In genomic region chr4:117217029-117217428, GRCm38 (mm10) we compare ENCODE assay signal across 27 mouse cellular contexts. TPM values are rescaled to one million over a fixed set of nuclear protein-coding genes. Genes with fewer than 3 reads are reported as not detected.
DNase-seq lines count a peak whose midpoint lies in the region; ATAC-seq and TF ChIP-seq lines count a peak whose summit lies in the region.
"Had no signal": no experiment of that assay in that cellular context is flagged by ENCODE, and none has a peak within 500 bp of the region (broad histone marks: within the 10 kb centered on the region; RNA-seq: fewer than 3 reads in every experiment).

No protein-coding gene starts in this region.

- no peaks in the 10 kb centered on the region for H3K9me3 ChIP-seq in forebrain, embryonic 13.5 days (replicated peaks)
- H3K9me3 ChIP-seq in forebrain, embryonic 16.5 days (ENCODE audit: control insufficient read depth, low read length): no peaks in the 10 kb centered on the region
- no peaks in the 10 kb centered on the region for H3K9me3 ChIP-seq in midbrain, embryonic 11.5 days (ENCODE audit: control insufficient read depth, low read length)
- no peaks in the 10 kb centered on the region for H3K9me3 ChIP-seq in midbrain, embryonic 13.5 days
- no peaks in the 10 kb centered on the region for H3K9me3 ChIP-seq in embryonic facial prominence, embryonic 15.5 days (replicated peaks)
- H3K9me3 ChIP-seq: heart, embryonic 12.5 days; hindbrain, embryonic 12.5 days; kidney, embryonic 15.5 days; midbrain, embryonic 12.5 days; neural tube, embryonic 12.5 days; stomach, embryonic 15.5 days had no signal

- no peak overlapping the region for H3K4me2 ChIP-seq in forebrain, embryonic 13.5 days
- H3K4me2 ChIP-seq in forebrain, embryonic 16.5 days (ENCODE audit: low read length): no peak overlapping the region
- no peak overlapping the region for H3K4me2 ChIP-seq in midbrain, embryonic 11.5 days
- H3K4me2 ChIP-seq in midbrain, embryonic 13.5 days (replicated peaks): no peak overlapping the region
- H3K4me2 ChIP-seq in embryonic facial prominence, embryonic 15.5 days (replicated peaks): no peak overlapping the region
- H3K4me2 ChIP-seq: heart, embryonic 12.5 days; hindbrain, embryonic 12.5 days; kidney, embryonic 15.5 days; midbrain, embryonic 12.5 days; neural tube, embryonic 12.5 days; stomach, embryonic 15.5 days had no signal

- H3K4me3 ChIP-seq in forebrain, embryonic 13.5 days: no peak overlapping the region
- H3K4me3 ChIP-seq in forebrain, embryonic 16.5 days (replicated peaks; ENCODE audit: low read length): no peak overlapping the region
- H3K4me3 ChIP-seq in layer of hippocampus, adult 2 months: no peak overlapping the region
- H3K4me3 ChIP-seq in midbrain, embryonic 11.5 days (ENCODE audit: low read depth, low read length): no peak overlapping the region
- no peak overlapping the region for H3K4me3 ChIP-seq in midbrain, embryonic 13.5 days (replicated peaks)
- H3K4me3 ChIP-seq in embryonic facial prominence, embryonic 15.5 days (replicated peaks): no peak overlapping the region
- H3K4me3 ChIP-seq: heart, embryonic 12.5 days; hindbrain, embryonic 12.5 days; kidney, embryonic 15.5 days; midbrain, embryonic 12.5 days; neural tube, embryonic 12.5 days; stomach, embryonic 15.5 days had no signal

- no peaks in the 10 kb centered on the region for H3K4me1 ChIP-seq in forebrain, embryonic 13.5 days
- no peaks in the 10 kb centered on the region for H3K4me1 ChIP-seq in forebrain, embryonic 16.5 days (replicated peaks; ENCODE audit: control insufficient read depth, insufficient read depth, low read length)
- H3K4me1 ChIP-seq in midbrain, embryonic 11.5 days (ENCODE audit: control insufficient read depth, insufficient read depth, low read length): no peaks in the 10 kb centered on the region
- H3K4me1 ChIP-seq in midbrain, embryonic 13.5 days (replicated peaks): no peaks in the 10 kb centered on the region
- H3K4me1 ChIP-seq in embryonic facial prominence, embryonic 15.5 days: peaks cover 13% of the 10 kb centered on the region
- H3K4me1 ChIP-seq: heart, embryonic 12.5 days; hindbrain, embryonic 12.5 days; midbrain, embryonic 12.5 days; neural tube, embryonic 12.5 days; stomach, embryonic 15.5 days had no signal

- 0 out of 2 replicates have a peak overlapping the region, but pooled peaks have one; percentile 19 for H3K27ac ChIP-seq in forebrain, embryonic 13.5 days
- no peak overlapping the region for H3K27ac ChIP-seq in forebrain, embryonic 16.5 days (ENCODE audit: low read length)
- H3K27ac ChIP-seq in layer of hippocampus, adult 2 months: peak overlapping the region; percentile 80
- H3K27ac ChIP-seq in midbrain, embryonic 11.5 days (ENCODE audit: low read depth, low read length): no peak overlapping the region
- no peak overlapping the region for H3K27ac ChIP-seq in midbrain, embryonic 13.5 days
- H3K27ac ChIP-seq in embryonic facial prominence, embryonic 15.5 days (replicated peaks): 0 out of 2 replicates have a peak overlapping the region, but pooled peaks have one; percentile 0
- H3K27ac ChIP-seq: hindbrain, embryonic 12.5 days; kidney, embryonic 15.5 days; midbrain, embryonic 12.5 days; neural tube, embryonic 12.5 days; stomach, embryonic 15.5 days had no signal

- no peak for ATAC-seq in forebrain, embryonic 13.5 days
- no peak for ATAC-seq in forebrain, embryonic 16.5 days
- ATAC-seq in midbrain, embryonic 11.5 days (ENCODE audit: low FRiP score): no peak
- no peak for ATAC-seq in midbrain, embryonic 13.5 days
- no peak for ATAC-seq in embryonic facial prominence, embryonic 15.5 days (ENCODE audit: insufficient number of reproducible peaks, low FRiP score, low TSS enrichment, low read depth)
- ATAC-seq: CD4-positive, CD25-positive, alpha-beta regulatory T cell, adult 4 months; lung, postnatal 0 days had no signal

- no peaks in the 10 kb centered on the region for H3K27me3 ChIP-seq in forebrain, embryonic 13.5 days
- no peaks in the 10 kb centered on the region for H3K27me3 ChIP-seq in forebrain, embryonic 16.5 days (replicated peaks; ENCODE audit: control insufficient read depth, insufficient read depth, low read length)
- no peaks in the 10 kb centered on the region for H3K27me3 ChIP-seq in midbrain, embryonic 11.5 days (ENCODE audit: control insufficient read depth, insufficient read depth, low read length)
- 0 out of 2 replicates have a peak, but pooled peaks cover 5% of the 10 kb centered on the region for H3K27me3 ChIP-seq in midbrain, embryonic 13.5 days
- H3K27me3 ChIP-seq in embryonic facial prominence, embryonic 15.5 days: no peaks in the 10 kb centered on the region
- H3K27me3 ChIP-seq: hindbrain, embryonic 12.5 days; kidney, embryonic 15.5 days; neural tube, embryonic 12.5 days; stomach, embryonic 15.5 days had no signal

- H3K36me3 ChIP-seq in forebrain, embryonic 13.5 days (ENCODE audit: poor library complexity, severe bottlenecking): no peaks in the 10 kb centered on the region
- H3K36me3 ChIP-seq in forebrain, embryonic 16.5 days (ENCODE audit: control insufficient read depth, insufficient read depth): no peaks in the 10 kb centered on the region
- no peaks in the 10 kb centered on the region for H3K36me3 ChIP-seq in midbrain, embryonic 11.5 days (ENCODE audit: control insufficient read depth, insufficient read depth, low read length)
- H3K36me3 ChIP-seq in midbrain, embryonic 13.5 days: no peaks in the 10 kb centered on the region
- no peaks in the 10 kb centered on the region for H3K36me3 ChIP-seq in embryonic facial prominence, embryonic 15.5 days
- H3K36me3 ChIP-seq: heart, embryonic 12.5 days; hindbrain, embryonic 12.5 days; kidney, embryonic 15.5 days; midbrain, embryonic 12.5 days; neural tube, embryonic 12.5 days; stomach, embryonic 15.5 days had no signal

- intact Hi-C loops in heart, postnatal 25 days (cut with DNase I): loop anchor here (5.0 kb wide), 1 partner anchor 215 kb away; no protein-coding TSS in a partner anchor

- WGBS in forebrain, embryonic 13.5 days: 72% methylated on average over 5 of the region's 5 CpGs
- 67% methylated on average over 5 of the region's 5 CpGs for WGBS in forebrain, embryonic 16.5 days
- WGBS in midbrain, embryonic 11.5 days: 80% methylated on average over 5 of the region's 5 CpGs
- 87% methylated on average over 5 of the region's 5 CpGs for WGBS in midbrain, embryonic 13.5 days
- WGBS in embryonic facial prominence, embryonic 15.5 days: 48% methylated on average over 5 of the region's 5 CpGs

- peak in 1 of 2 experiments; percentile 27 for DNase-seq in layer of hippocampus, adult 2 months (ENCODE audit: low spot score in 2 of 2)
- no peak for DNase-seq in layer of hippocampus, postnatal 25 days (ENCODE audit: extremely low spot score in 1 of 2, low spot score in 1 of 2)
- DNase-seq in midbrain, embryonic 11.5 days (ENCODE audit: low spot score, missing footprints): peak; percentile 26
- no peak for DNase-seq in heart, postnatal 25 days (ENCODE audit: low spot score)
- DNase-seq: adrenal gland, postnatal 36 days; cerebellum, adult 11-12 months; cerebellum, postnatal 10 days; gastrocnemius, postnatal 14 days; heart, adult 11 months; heart, postnatal 10 days; kidney, adult 11 months; kidney, postnatal 36 days; thymus, adult 2 months; thymus, postnatal 4 days had no signal

- H3K9ac ChIP-seq in forebrain, embryonic 13.5 days: no peak overlapping the region
- H3K9ac ChIP-seq in forebrain, embryonic 16.5 days (replicated peaks; ENCODE audit: low read depth, low read length): no peak overlapping the region
- no peak overlapping the region for H3K9ac ChIP-seq in midbrain, embryonic 11.5 days (ENCODE audit: low read length)
- H3K9ac ChIP-seq in midbrain, embryonic 13.5 days (replicated peaks): no peak overlapping the region
- H3K9ac ChIP-seq in embryonic facial prominence, embryonic 15.5 days: no peak overlapping the region
- H3K9ac ChIP-seq: heart, embryonic 12.5 days; hindbrain, embryonic 12.5 days; kidney, embryonic 15.5 days; midbrain, embryonic 12.5 days; neural tube, embryonic 12.5 days; stomach, embryonic 15.5 days had no signal

- TF ChIP-seq CTCF in layer of hippocampus, adult 2 months (conservative IDR thresholded peaks at IDR 0.05): no peak

RNA-seq across cellular contexts. Expression of gene Kif2c, which starts 34.6 kb away (rescaled TPM):
- 68.4 and 74.1 TPM in 2 replicates for polyA plus RNA-seq in forebrain, embryonic 13.5 days (2015; fragmentation: Nextera tagmentation; extraction: Ambion mirVana)
- polyA plus RNA-seq in forebrain, embryonic 16.5 days (2015; fragmentation: Nextera tagmentation; extraction: Ambion mirVana): 27.2 and 33.2 TPM in 2 replicates
- total RNA-seq in layer of hippocampus, adult 2 months (2021): under 1 TPM; 0.26 to 0.47 TPM
- under 1 TPM; 0.47 TPM for total RNA-seq in layer of hippocampus, postnatal 25 days (2021)
- polyA plus RNA-seq in midbrain, embryonic 11.5 days (2014; fragmentation: Nextera tagmentation; extraction: Ambion mirVana): 103 and 104 TPM in 2 replicates
- polyA plus RNA-seq in midbrain, embryonic 13.5 days (2015; fragmentation: Nextera tagmentation; extraction: Ambion mirVana): 29.1 and 29.2 TPM in 2 replicates
- 45.8 and 47.5 TPM in 2 replicates for polyA plus RNA-seq in embryonic facial prominence, embryonic 15.5 days (2015; fragmentation: Nextera tagmentation; extraction: Ambion mirVana)
- under 1 TPM; 0.31 to 0.34 TPM for total RNA-seq in heart, postnatal 25 days (2021)

RNA-seq across cellular contexts. Expression of gene Tmem53, which starts 34.7 kb away (rescaled TPM):
- polyA plus RNA-seq in forebrain, embryonic 13.5 days (2015; fragmentation: Nextera tagmentation; extraction: Ambion mirVana): 6.7 and 6.9 TPM in 2 replicates
- polyA plus RNA-seq in forebrain, embryonic 16.5 days (2015; fragmentation: Nextera tagmentation; extraction: Ambion mirVana): 5.3 and 6.2 TPM in 2 replicates
- total RNA-seq in layer of hippocampus, adult 2 months (2021): 1 to 10 TPM; 4.7 to 4.9 TPM
- total RNA-seq in layer of hippocampus, postnatal 25 days (2021): 1 to 10 TPM; 4.6 to 6.0 TPM
- 7.5 and 8.4 TPM in 2 replicates for polyA plus RNA-seq in midbrain, embryonic 11.5 days (2014; fragmentation: Nextera tagmentation; extraction: Ambion mirVana)
- polyA plus RNA-seq in midbrain, embryonic 13.5 days (2015; fragmentation: Nextera tagmentation; extraction: Ambion mirVana): 10.2 and 10.4 TPM in 2 replicates
- polyA plus RNA-seq in embryonic facial prominence, embryonic 15.5 days (2015; fragmentation: Nextera tagmentation; extraction: Ambion mirVana): 22.1 and 24.6 TPM in 2 replicates
- 10 to 100 TPM; 23.8 to 30.3 TPM for total RNA-seq in heart, postnatal 25 days (2021)

RNA-seq across cellular contexts. Expression of gene Armh1, which starts 34.9 kb away (rescaled TPM):
- polyA plus RNA-seq in forebrain, embryonic 13.5 days (2015; fragmentation: Nextera tagmentation; extraction: Ambion mirVana): 0.38 and 0.65 TPM in 2 replicates
- 0.65 and 0.68 TPM in 2 replicates for polyA plus RNA-seq in forebrain, embryonic 16.5 days (2015; fragmentation: Nextera tagmentation; extraction: Ambion mirVana)
- total RNA-seq in layer of hippocampus, adult 2 months (2021): under 1 TPM; 0.47 to 0.59 TPM
- total RNA-seq in layer of hippocampus, postnatal 25 days (2021): under 1 TPM; 0.52 to 0.79 TPM
- 0.34 and 0.40 TPM in 2 replicates for polyA plus RNA-seq in midbrain, embryonic 11.5 days (2014; fragmentation: Nextera tagmentation; extraction: Ambion mirVana)
- polyA plus RNA-seq in midbrain, embryonic 13.5 days (2015; fragmentation: Nextera tagmentation; extraction: Ambion mirVana): 0.31 and 0.83 TPM in 2 replicates
- 3.2 and 5.7 TPM in 2 replicates for polyA plus RNA-seq in embryonic facial prominence, embryonic 15.5 days (2015; fragmentation: Nextera tagmentation; extraction: Ambion mirVana)
- not detected for total RNA-seq in heart, postnatal 25 days (2021)
- total RNA-seq: gastrocnemius, postnatal 14 days; liver, adult 2 months had no signal
- polyA plus RNA-seq: CD4-positive, CD25-positive, alpha-beta regulatory T cell, adult 4 months; liver, adult 2 months had no signal

Comparison
In these comparisons a context has a peak if more than half of its experiments do, and no peak if none do; other contexts are left out.
1. H3K27ac ChIP-seq: peak in forebrain, embryonic 13.5 days (single experiment), layer of hippocampus, adult 2 months (single experiment) and embryonic facial prominence, embryonic 15.5 days (single experiment); none in forebrain, embryonic 16.5 days (single experiment), midbrain, embryonic 11.5 days (single experiment) and midbrain, embryonic 13.5 days (single experiment).